Mouse (Mus musculus): ENCODE measurements around the gene Evi2a. TPM values are rescaled to one million over a fixed set of nuclear protein-coding genes. Genes with fewer than 3 reads are reported as not detected.

Evi2a gene
- polyA plus RNA-seq (2016; fragmentation: Nextera tagmentation; extraction: Ambion mirVana) = 2.6 and 2.9 TPM in 2 replicates

- no peak for ATAC-seq (ENCODE audit: insufficient number of reproducible peaks, insufficient read depth, low FRiP score, low TSS enrichment, low read depth)
- H3K4me1 ChIP-seq (replicated peaks) = no peaks in the 10 kb centered on the region
Measured at GRCm38 (mm10) chr11:79530333-79530761, at the start of gene Evi2a, which contains the start of gene Evi2. Evi2a (minus strand) TSS chr11:79530609. Evi2 (minus strand) TSS chr11:79530589.

GRCm38 (mm10) chr11:79577741-79578140 is 47.3 kb upstream of the Evi2a start:
- H3K36me3 ChIP-seq = peaks cover 62% of the 10 kb centered on the region
- H3K4me1 ChIP-seq (replicated peaks) = peaks cover 4% of the 10 kb centered on the region; the same call in 1 of the 2 replicates
- H3K4me3 ChIP-seq (replicated peaks) = no peak overlapping the region
- no peak overlapping the region for H3K27ac ChIP-seq
- H3K4me2 ChIP-seq = no peak overlapping the region
- WGBS = 63% methylated on average over 5 of the region's 5 CpGs
- H3K9ac ChIP-seq (replicated peaks) = no peak overlapping the region
- H3K27me3 ChIP-seq = no peaks in the 10 kb centered on the region
- no peaks in the 10 kb centered on the region for H3K9me3 ChIP-seq
- ATAC-seq (ENCODE audit: insufficient number of reproducible peaks, insufficient read depth, low FRiP score, low TSS enrichment, low read depth) = no peak

More at GRCm38 (mm10) chr11:79530333-79530761, at the start of gene Evi2a, which contains the start of gene Evi2:
- 88% methylated on average over 7 of the region's 7 CpGs for WGBS
- no peaks in the 10 kb centered on the region for H3K9me3 ChIP-seq
- no peaks in the 10 kb centered on the region for H3K27me3 ChIP-seq
- peaks cover 49% of the 10 kb centered on the region for H3K36me3 ChIP-seq
- H3K4me3 ChIP-seq (replicated peaks) = no peak within 1 kb of the TSS
- no peak within 1 kb of the TSS for H3K9ac ChIP-seq (replicated peaks)
- no peak within 1 kb of the TSS for H3K27ac ChIP-seq
- no peak within 1 kb of the TSS for H3K4me2 ChIP-seq

- Histone ChIP-seq H3K36me3 (peaks cover 73% of the 10 kb centered on the region), H3K4me2 (no peak overlapping the region), H3K27ac (no peak overlapping the region), H3K4me3 (replicated peaks) (no peak overlapping the region), H3K9ac (replicated peaks) (no peak overlapping the region), H3K9me3 (no peaks in the 10 kb centered on the region), H3K27me3 (no peaks in the 10 kb centered on the region), H3K4me1 (replicated peaks) (peaks cover 4% of the 10 kb centered on the region; the same call in 1 of the 2 replicates)
- 88% methylated on average over 14 of the region's 14 CpGs for WGBS
- ATAC-seq (ENCODE audit: insufficient number of reproducible peaks, insufficient read depth, low FRiP score, low TSS enrichment, low read depth) = no peak
Measured at GRCm38 (mm10) chr11:79575383-79576073, 45.1 kb upstream of the Evi2a start.

- H3K4me1 ChIP-seq (replicated peaks) = no peaks in the 10 kb centered on the region
- H3K4me3 ChIP-seq (replicated peaks) = no peak overlapping the region
- peaks cover 88% of the 10 kb centered on the region for H3K36me3 ChIP-seq
- H3K9me3 ChIP-seq = no peaks in the 10 kb centered on the region
- H3K27me3 ChIP-seq = no peaks in the 10 kb centered on the region
- ATAC-seq (ENCODE audit: insufficient number of reproducible peaks, insufficient read depth, low FRiP score, low TSS enrichment, low read depth) = no peak
- H3K27ac ChIP-seq = no peak overlapping the region
- no peak overlapping the region for H3K4me2 ChIP-seq
- 90% methylated on average over 3 of the region's 3 CpGs for WGBS
- H3K9ac ChIP-seq (replicated peaks) = no peak overlapping the region
Measured at GRCm38 (mm10) chr11:79573836-79574235, 43.4 kb upstream of the Evi2a start.

GRCm38 (mm10) chr11:79570319-79570718 is 39.9 kb upstream of the Evi2a start:
- 90% methylated on average over 2 of the region's 2 CpGs for WGBS
- ATAC-seq (ENCODE audit: insufficient number of reproducible peaks, insufficient read depth, low FRiP score, low TSS enrichment, low read depth) = no peak
- Histone ChIP-seq H3K27ac (no peak overlapping the region), H3K4me3 (replicated peaks) (no peak overlapping the region), H3K4me2 (no peak overlapping the region), H3K9ac (replicated peaks) (no peak overlapping the region), H3K4me1 (replicated peaks) (no peaks in the 10 kb centered on the region), H3K9me3 (no peaks in the 10 kb centered on the region), H3K27me3 (no peaks in the 10 kb centered on the region), H3K36me3 (peaks cover 94% of the 10 kb centered on the region)

- Histone ChIP-seq H3K4me1 (replicated peaks) (no peaks in the 10 kb centered on the region), H3K9me3 (no peaks in the 10 kb centered on the region), H3K9ac (replicated peaks) (no peak overlapping the region), H3K36me3 (peaks cover 88% of the 10 kb centered on the region), H3K27me3 (no peaks in the 10 kb centered on the region), H3K4me3 (replicated peaks) (no peak overlapping the region), H3K27ac (no peak overlapping the region), H3K4me2 (no peak overlapping the region)
- no peak for ATAC-seq (ENCODE audit: insufficient number of reproducible peaks, insufficient read depth, low FRiP score, low TSS enrichment, low read depth)
- WGBS = 89% methylated on average over 11 of the region's 11 CpGs
Measured at GRCm38 (mm10) chr11:79568197-79568911, 37.9 kb upstream of the Evi2a start.

- Histone ChIP-seq H3K27me3 (no peaks in the 10 kb centered on the region), H3K4me2 (no peak overlapping the region), H3K27ac (no peak overlapping the region), H3K36me3 (peaks cover 91% of the 10 kb centered on the region), H3K9me3 (no peaks in the 10 kb centered on the region), H3K4me3 (replicated peaks) (no peak overlapping the region), H3K9ac (replicated peaks) (no peak overlapping the region), H3K4me1 (replicated peaks) (no peaks in the 10 kb centered on the region)
- WGBS = 63% methylated on average over 1 of the region's 1 CpGs
- ATAC-seq (ENCODE audit: insufficient number of reproducible peaks, insufficient read depth, low FRiP score, low TSS enrichment, low read depth) = no peak
Measured at GRCm38 (mm10) chr11:79566947-79567346, 36.5 kb upstream of the Evi2a start.

- Histone ChIP-seq H3K36me3 (peaks cover 90% of the 10 kb centered on the region), H3K9ac (replicated peaks) (no peak overlapping the region), H3K9me3 (no peaks in the 10 kb centered on the region), H3K27me3 (no peaks in the 10 kb centered on the region), H3K27ac (no peak overlapping the region), H3K4me1 (replicated peaks) (no peaks in the 10 kb centered on the region), H3K4me2 (no peak overlapping the region), H3K4me3 (replicated peaks) (no peak overlapping the region)
- ATAC-seq (ENCODE audit: insufficient number of reproducible peaks, insufficient read depth, low FRiP score, low TSS enrichment, low read depth) = no peak
- WGBS = 83% methylated on average over 7 of the region's 7 CpGs
Measured at GRCm38 (mm10) chr11:79563493-79563892, 33.1 kb upstream of the Evi2a start.

- no peak overlapping the region for H3K9ac ChIP-seq (replicated peaks)
- 91% methylated on average over 4 of the region's 4 CpGs for WGBS
- H3K4me2 ChIP-seq = no peak overlapping the region
- H3K27me3 ChIP-seq = no peaks in the 10 kb centered on the region
- no peaks in the 10 kb centered on the region for H3K9me3 ChIP-seq
- ATAC-seq (ENCODE audit: insufficient number of reproducible peaks, insufficient read depth, low FRiP score, low TSS enrichment, low read depth) = no peak
- no peak overlapping the region for H3K4me3 ChIP-seq (replicated peaks)
- H3K4me1 ChIP-seq (replicated peaks) = no peaks in the 10 kb centered on the region
- H3K27ac ChIP-seq = no peak overlapping the region
- peaks cover 87% of the 10 kb centered on the region for H3K36me3 ChIP-seq
Measured at GRCm38 (mm10) chr11:79560536-79560935, 30.1 kb upstream of the Evi2a start.

- ATAC-seq (ENCODE audit: insufficient number of reproducible peaks, insufficient read depth, low FRiP score, low TSS enrichment, low read depth) = no peak
- no peak overlapping the region for H3K4me2 ChIP-seq
- no peak overlapping the region for H3K4me3 ChIP-seq (replicated peaks)
- H3K27ac ChIP-seq = no peak overlapping the region
- no peaks in the 10 kb centered on the region for H3K4me1 ChIP-seq (replicated peaks)
- no peak overlapping the region for H3K9ac ChIP-seq (replicated peaks)
- 90% methylated on average over 1 of the region's 1 CpGs for WGBS
- H3K36me3 ChIP-seq = peaks cover 84% of the 10 kb centered on the region
- H3K9me3 ChIP-seq = no peaks in the 10 kb centered on the region
- H3K27me3 ChIP-seq = no peaks in the 10 kb centered on the region
Measured at GRCm38 (mm10) chr11:79552622-79553021, 22.2 kb upstream of the Evi2a start.

- ATAC-seq (ENCODE audit: insufficient number of reproducible peaks, insufficient read depth, low FRiP score, low TSS enrichment, low read depth) = no peak
- no peak overlapping the region for H3K9ac ChIP-seq (replicated peaks)
- H3K4me1 ChIP-seq (replicated peaks) = no peaks in the 10 kb centered on the region
- H3K27me3 ChIP-seq = no peaks in the 10 kb centered on the region
- H3K4me3 ChIP-seq (replicated peaks) = no peak overlapping the region
- peaks cover 51% of the 10 kb centered on the region for H3K36me3 ChIP-seq
- no peaks in the 10 kb centered on the region for H3K9me3 ChIP-seq
- H3K27ac ChIP-seq = no peak overlapping the region
- 95% methylated on average over 3 of the region's 3 CpGs for WGBS
- H3K4me2 ChIP-seq = no peak overlapping the region
Measured at GRCm38 (mm10) chr11:79536293-79536692, 5.9 kb upstream of the Evi2a start.
